Mouse (Mus musculus): Measurements from ENCODE around the gene Atf7ip.

DNA sequence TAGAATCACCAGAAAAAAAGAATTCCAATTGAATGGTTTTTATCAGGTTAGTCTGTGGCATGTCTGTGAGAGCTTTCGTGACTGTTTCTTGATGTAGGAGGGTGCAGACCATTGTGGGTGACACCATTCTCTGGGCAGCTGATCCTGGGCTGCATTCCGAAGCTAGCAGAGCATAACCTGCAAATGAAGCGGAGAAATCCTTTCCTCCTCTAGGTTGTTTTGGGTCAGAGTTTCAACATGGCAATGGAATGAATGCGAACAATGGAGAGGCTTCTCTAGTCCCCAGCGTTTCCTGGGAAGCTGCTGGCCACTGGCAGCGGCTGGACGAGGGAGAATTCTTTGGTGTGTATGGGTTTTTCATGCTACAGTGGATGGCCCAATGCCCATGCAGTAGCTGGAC, 5.0 kb downstream of the Atf7ip start:
- no peak for TF ChIP-seq POLR2A (IDR thresholded peaks at IDR 0.05; ENCODE audit: borderline replicate concordance, low read depth, low read length)
- no peak for TF ChIP-seq CTCF (IDR thresholded peaks at IDR 0.05; ENCODE audit: low read depth, low read length)

All from bone marrow macrophage, adult 2 months (primary cell).